Mouse (Mus musculus) embryonic stem cell, embryonic (primary cell): ENCODE measurements at regions not wholly inside any gene's neighbourhood (a gene's known extent, or its start where the extent isn't known, plus 50 kb on each side); places are given as distances from the start of the nearest gene placed in this dataset.

Source experiments
- CTCF ChIA-PET, 4 experiments: fragments of 300-600 bp in 2 of 4; fragments of 350-600 bp in 2 of 4; sonication (Branson Sonifier 250); formaldehyde crosslinking; loops; one replicate each; lab custom pipeline; 2022; ENCODE audit warnings: inconsistent platforms in 2 of 4; lab: Charles Lee
- POLR2A ChIA-PET, 4 experiments: fragments of 300-600 bp in 2 of 4; fragments of 350-600 bp in 2 of 4; sonication (Branson Sonifier 250); formaldehyde crosslinking; loops; one replicate each; lab custom pipeline; 2022; ENCODE audit warnings: antibody characterized with exemption in 4 of 4, inconsistent platforms in 1 of 4; lab: Charles Lee

DNA sequence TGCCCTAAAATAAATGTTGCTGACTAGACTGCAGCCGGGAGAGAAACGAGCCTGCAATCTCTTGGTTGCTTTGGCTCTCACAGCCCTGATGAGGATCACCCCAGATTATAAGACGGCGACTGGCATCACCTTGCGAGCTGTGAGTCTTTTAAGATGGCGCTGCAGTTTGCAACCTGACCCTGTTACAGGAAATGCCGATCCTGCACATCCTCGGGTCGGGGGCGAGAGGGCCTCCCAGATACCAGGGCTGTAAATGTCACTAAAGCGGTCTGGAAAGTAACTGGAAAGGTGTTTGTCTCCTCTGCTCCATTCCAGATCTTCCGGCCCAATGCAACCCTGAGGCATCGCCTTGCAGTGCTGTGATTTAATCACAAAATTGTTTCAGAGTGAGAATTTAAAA is 53.4 kb downstream of the Cartpt start:
- POLR2A ChIA-PET, result no interaction called here
- CTCF ChIA-PET, result interaction anchor here in 1 of 4 experiments (0.6 kb wide), 1 partner anchor 12 kb away, joined by 3 read pairs; no protein-coding TSS in a partner anchor

DNA sequence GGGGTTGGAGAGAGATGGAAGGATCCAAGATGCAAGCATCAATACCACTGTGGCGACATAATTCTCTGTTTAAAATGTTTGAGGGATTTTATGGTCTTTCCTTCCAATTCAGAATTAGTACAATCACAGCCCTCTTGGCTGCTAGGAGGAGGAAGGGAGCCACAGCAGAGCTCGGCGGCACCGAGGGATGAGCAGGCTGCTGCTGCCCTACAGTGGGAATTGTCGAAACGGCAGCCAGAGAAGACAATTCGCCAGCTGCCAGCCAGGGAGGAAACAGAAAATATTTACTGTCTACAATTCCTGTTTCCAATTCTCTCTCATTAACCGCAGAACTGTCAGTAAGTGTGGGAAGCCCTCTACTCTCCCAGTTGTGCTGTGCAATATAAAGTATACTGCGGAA is 58.3 kb downstream of the Cartpt start:
- POLR2A ChIA-PET, result no interaction called here
- CTCF ChIA-PET, result interaction anchor here in 3 of 4 experiments (0.5 to 1.4 kb wide), 7 partner anchors 17 to 490 kb away, joined by 3 to 5 read pairs (median 3); no protein-coding TSS in a partner anchor

DNA sequence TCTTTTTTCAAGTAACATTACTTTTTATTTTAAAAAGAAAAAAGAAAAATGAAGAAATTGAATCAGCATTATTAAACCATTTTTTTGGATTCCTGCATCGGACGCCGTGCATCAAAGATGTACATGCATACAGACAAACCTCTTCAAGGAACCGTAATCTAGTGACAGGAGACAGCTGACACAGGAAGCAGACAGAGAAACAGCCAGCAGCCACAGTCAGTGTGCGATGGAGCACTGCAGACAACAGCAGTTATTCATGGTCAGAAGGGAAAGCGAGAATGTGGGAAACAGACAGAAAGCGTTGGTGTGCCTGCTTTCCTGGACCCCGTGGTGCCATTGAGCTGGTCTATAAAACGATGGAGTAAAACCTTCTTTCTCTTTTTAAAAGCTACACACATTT is 61.4 kb downstream of the Cartpt start:
- POLR2A ChIA-PET, result no interaction called here

DNA sequence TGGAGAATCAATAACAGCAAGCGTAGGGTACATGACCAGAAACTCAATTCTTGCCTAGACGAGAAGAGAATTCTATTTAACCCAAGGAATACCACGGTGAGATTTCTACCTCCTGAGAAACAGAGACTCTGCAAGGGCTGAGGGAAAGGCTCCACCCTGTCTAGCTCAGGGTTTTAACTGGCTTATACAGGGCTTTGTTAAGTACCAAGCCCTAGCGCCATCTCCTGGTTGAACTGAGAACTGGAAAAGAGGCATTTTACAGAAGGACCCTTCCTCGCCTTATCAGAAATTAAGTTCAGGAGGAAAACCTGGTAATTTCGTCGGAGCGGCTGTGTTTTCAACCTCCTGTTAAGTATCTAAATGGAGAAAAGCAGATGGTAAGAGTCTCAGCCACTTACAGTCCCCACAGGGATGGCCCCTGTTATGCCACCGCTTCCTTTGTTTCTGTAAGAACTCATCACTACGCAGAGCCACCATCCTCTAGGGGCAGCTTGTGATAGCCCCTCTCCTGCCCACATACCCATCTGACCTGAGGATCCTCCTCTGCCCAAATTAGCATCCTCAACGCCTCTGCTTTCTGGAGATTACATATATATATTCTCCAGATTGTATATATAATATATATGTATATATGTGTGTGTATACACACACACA is 63.0 kb downstream of the Cartpt start:
- CTCF ChIA-PET, result interaction anchor here (0.5 to 2.2 kb wide), 29 partner anchors 9 to 955 kb away, joined by 3 to 19 read pairs (median 3); no protein-coding TSS in a partner anchor
- POLR2A ChIA-PET, result interaction anchor here in 2 of 4 experiments (0.5 to 1.3 kb wide), 4 partner anchors 462 to 614 kb away, joined by 3 to 4 read pairs (median 3); no protein-coding TSS in a partner anchor

More for the DNA sequence above, 61.4 kb downstream of the Cartpt start:
- CTCF ChIA-PET, result interaction anchor here in 2 of 4 experiments (1.5 to 2.0 kb wide), 2 partner anchors 10 to 464 kb away, joined by 4 to 5 read pairs; no protein-coding TSS in a partner anchor

DNA sequence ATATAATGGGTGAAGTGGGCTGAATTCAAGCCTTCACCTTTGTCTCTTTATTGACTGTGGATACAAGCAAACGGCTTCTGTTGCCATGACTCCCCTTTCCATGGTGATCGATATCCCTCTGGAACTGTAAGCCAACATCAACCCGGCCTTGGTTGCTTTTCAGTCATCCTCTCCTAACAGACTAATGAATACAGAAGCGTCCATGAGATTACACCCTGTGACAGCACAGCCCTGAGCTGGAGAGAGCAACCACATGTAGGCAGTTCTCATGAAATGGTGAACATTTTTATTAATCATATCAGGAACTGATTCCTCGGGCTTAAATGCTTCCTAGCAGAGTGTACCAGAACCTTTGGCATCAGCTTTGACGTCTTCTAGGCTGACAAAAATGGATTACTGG is 63.7 kb downstream of the Cartpt start:
- ChIA-PET CTCF (interaction anchor here (0.5 to 2.2 kb wide), 28 partner anchors 8 to 954 kb away, joined by 3 to 19 read pairs (median 3); no protein-coding TSS in a partner anchor), POLR2A (interaction anchor here in 2 of 4 experiments (0.7 to 1.3 kb wide), 3 partner anchors 462 to 483 kb away, joined by 3 to 4 read pairs (median 3); no protein-coding TSS in a partner anchor)

DNA sequence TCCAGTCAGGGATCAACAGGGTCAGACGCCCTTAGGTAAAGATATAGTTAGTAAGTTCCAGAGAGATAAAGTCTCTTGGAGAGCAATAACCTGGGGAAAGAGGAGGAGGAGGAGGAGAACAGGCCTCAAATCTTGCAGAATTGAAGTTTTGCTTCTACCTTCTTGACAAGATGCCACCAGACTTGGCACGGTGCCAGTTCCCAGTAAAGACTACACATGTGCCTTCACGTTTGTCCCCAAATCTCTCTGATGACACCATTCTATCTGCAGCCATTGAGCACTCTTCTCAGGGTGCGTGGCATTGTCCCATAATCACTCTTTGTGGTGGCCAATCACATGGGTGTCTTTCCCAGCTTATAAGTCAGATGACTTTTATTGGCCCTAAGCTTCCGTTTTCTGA is 64.3 kb downstream of the Cartpt start:
- POLR2A ChIA-PET, result interaction anchor here in 1 of 4 experiments (0.6 to 1.0 kb wide), 2 partner anchors 451 to 482 kb away, joined by 3 read pairs; no protein-coding TSS in a partner anchor
- CTCF ChIA-PET, result interaction anchor here in 2 of 4 experiments (0.7 to 2.2 kb wide), 3 partner anchors 461 to 483 kb away, joined by 3 to 19 read pairs (median 17); no protein-coding TSS in a partner anchor

DNA sequence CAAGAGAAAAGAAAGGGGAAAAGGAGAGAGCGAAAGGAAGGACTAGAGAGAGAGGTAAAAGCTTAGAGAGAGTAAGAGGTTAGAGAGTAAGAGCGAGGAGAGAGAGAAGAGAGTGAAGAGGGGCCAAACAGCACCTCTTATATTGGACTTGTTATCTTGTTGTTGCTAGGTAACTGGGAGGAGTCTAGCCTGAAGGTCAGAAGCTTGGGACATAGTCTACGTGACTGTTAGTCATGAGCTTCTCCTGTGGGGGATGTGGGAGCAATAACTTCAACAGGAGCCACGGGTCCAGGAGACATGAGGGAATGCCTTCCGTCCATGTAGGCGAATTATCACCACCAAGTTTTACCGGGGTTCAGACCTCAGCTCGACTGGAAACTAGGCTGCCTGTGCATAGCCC is 65.4 kb downstream of the Cartpt start:
- ChIA-PET CTCF (no interaction called here), POLR2A (no interaction called here)

DNA sequence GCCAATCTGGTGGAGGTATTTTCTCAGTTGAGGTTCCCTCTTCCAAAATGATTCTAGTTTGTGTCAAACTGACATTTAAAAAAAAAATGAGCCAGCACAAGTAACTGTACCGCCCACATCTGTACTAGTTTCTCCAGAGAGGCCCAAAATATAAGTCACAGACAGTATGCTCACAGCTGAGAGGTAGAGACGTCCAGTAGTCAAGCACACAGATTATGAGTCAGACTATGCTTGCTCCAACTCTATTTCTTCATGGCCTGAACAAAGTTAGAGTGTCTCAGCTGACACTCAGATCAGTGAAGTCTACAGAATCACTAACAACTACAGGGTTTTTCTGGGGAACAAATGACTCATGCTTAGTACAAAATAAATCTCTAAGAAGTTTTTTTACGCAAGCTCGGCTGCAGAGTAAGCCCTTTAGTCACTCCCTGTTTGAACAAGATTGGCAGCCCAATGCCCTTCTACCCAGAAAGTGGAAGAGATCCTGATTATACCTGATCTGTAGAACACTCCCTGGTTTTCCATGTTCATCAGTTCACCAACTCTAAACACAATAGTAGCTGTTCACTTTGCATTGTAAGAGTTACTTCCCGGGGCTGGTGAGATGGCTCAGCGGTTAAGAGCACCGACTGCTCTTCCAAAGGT is 70.7 kb downstream of the Cartpt start:
- ChIA-PET CTCF (no interaction called here), POLR2A (no interaction called here)

DNA sequence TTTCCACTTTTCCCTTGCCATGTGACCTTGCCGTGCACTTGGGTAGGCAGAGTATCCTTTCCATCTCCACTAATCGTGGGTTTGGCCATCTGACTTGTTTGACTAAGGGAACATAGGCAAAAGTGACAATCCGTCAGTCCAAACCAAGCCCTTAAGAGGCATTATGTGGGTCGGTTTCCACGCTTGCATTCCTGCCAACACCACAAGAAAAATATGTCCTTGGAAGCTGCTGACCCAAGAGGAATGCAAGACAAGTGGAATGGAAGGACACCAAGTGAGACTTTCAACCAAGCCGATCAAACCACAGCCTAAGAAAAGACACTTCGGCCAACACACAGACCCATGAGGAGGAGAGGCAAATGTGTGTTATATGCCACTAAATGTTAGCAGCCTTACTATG is 73.3 kb downstream of the Cartpt start:
- POLR2A ChIA-PET, result no interaction called here
- CTCF ChIA-PET, result no interaction called here

DNA sequence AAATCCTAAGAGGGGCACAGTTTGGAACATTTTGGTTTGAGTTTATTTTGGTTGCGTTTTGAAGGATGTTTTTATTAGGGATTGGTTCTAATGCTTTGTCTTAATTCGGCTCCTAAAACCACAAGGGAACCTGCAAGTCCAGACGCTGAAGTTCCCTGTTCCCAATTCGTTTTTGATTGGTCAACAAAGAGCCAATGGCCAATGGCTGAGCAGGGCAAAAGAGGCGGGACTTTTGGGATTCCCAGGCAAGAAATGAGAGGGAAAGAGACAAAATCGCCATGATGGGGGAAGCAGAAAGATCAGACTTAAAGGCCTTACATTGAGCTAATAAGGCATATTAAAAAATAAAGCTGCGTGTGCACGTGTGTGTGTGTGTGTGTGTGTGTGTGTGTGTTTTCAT is 76.3 kb downstream of the Cartpt start:
- ChIA-PET POLR2A (interaction anchor here in 2 of 4 experiments (0.9 to 1.2 kb wide), 3 partner anchors 10 to 380 kb away, joined by 3 to 4 read pairs (median 3); no protein-coding TSS in a partner anchor), CTCF (interaction anchor here in 1 of 4 experiments (1.1 to 1.6 kb wide), 2 partner anchors 219 to 449 kb away, joined by 3 to 4 read pairs; no protein-coding TSS in a partner anchor)

DNA sequence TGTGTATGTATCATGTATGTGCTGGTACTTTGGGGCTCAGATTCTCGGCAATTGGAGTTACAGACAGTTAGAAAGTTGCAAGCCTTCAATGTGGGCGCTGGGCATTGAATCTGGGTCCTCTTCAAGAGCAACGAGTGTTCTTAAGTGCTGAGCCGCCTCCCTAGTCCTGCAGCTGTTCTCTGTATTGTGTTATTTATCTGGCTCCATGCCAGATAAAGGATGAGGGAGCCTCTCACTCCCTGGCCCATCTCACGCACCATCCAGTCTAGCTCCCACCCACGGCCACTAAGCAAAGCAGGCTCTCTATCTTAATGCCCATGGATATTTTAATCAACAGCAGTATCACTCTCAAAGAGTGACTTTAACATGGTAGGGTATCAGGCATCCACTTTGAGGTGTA is 84.2 kb downstream of the Cartpt start:
- POLR2A ChIA-PET, result no interaction called here

DNA sequence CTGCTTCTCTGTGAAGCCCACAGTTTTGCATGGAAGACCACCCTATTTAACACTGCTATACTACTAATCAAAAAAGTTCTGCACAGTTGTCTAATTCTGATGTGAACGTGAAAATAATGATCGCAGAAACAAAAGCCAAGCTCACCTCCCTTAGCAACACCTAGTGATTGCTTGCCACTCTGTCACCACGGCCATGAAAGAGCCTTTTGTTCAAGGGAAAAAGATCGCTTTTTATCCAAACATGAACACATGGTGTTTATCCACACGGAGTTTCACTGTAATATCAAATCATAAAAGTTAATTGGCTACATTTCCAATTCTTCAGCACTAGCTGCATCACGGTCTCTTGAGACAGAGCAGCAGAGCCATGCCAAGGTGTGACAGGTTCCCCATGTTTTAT is 85.1 kb downstream of the Cartpt start:
- CTCF ChIA-PET, result interaction anchor here in 1 of 4 experiments (0.6 kb wide), 1 partner anchor 315 kb away, joined by 4 read pairs; no protein-coding TSS in a partner anchor
- POLR2A ChIA-PET, result interaction anchor here in 2 of 4 experiments (0.6 to 1.5 kb wide), 3 partner anchors 9 to 497 kb away, joined by 3 to 4 read pairs (median 3); no protein-coding TSS in a partner anchor

More for the DNA sequence above, 84.2 kb downstream of the Cartpt start:
- CTCF ChIA-PET, result no interaction called here

DNA sequence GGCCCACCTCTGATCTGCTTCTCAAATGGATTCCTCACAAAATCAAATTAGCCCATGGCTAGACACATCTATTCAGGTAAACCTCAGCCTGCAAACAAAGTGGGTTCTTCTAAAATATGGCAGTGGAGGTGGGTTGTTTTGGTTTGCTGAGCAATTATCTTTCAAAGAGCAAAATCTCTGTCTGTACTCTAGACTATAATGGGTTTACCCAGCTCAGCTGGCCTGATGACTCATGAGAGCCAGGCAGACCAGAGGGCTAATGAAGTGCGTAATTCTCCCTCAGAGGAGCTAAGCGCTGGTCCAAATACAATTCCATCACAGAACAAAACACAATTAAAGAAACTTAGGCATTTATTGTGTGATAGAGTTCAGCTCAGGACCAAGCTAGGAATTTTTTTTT is 86.1 kb downstream of the Cartpt start:
- POLR2A ChIA-PET, result interaction anchor here in 2 of 4 experiments (1.2 to 1.5 kb wide), 3 partner anchors 9 to 55 kb away, joined by 3 to 4 read pairs (median 3); no protein-coding TSS in a partner anchor
- CTCF ChIA-PET, result no interaction called here

DNA sequence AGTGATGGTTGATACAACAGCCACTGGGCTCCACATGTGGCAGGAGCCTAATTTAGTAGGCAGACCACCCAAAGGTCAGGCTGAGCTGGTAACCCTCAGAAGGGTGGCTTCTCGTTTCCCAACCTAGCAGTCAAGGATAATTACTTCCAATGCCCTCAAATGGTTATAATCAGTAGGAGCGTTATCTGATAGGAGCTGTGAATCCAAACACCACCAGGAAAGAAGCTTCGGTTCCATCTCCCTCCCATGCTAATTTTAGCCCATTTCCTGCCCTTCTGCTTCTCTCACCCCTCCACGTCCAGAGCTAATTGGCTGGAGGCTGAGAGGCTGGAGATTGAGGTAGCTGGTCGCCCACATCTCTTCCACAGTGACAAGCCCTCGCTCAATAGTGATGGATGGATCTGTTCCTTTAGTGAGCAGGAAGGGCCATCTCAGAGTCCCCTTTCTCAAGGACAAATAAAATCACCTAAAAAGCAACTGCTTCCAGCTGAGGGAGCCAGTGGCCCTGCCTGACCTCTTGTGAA is 86.8 kb downstream of the Cartpt start:
- POLR2A ChIA-PET, result interaction anchor here in 2 of 4 experiments (1.3 to 1.5 kb wide), 2 partner anchors 9 to 10 kb away, joined by 3 to 4 read pairs; no protein-coding TSS in a partner anchor
- CTCF ChIA-PET, result interaction anchor here in 1 of 4 experiments (1.2 kb wide), 1 partner anchor 24 kb away, joined by 4 read pairs; no protein-coding TSS in a partner anchor

DNA sequence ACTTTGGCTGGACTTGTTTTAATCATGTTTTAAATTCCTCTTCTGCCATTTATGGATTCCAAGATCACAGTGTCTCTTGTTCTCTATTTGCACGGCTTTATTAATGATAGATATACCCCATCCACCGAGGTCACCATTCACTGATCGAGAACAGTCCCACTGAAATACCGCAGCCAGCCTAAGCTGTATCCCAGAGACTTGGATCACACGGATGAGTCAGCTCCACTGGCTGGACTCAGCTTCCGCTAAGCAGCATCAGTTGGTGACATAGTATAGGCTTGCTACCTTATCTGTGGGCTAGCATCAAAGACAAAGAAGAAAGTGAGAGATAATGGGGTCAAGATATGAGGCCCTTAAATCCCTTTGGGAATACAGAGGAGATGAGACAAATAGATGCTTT is 106.4 kb downstream of the Cartpt start:
- POLR2A ChIA-PET, result interaction anchor here in 1 of 4 experiments (1.8 kb wide), 1 partner anchor 8 kb away, joined by 5 read pairs; no protein-coding TSS in a partner anchor
- CTCF ChIA-PET, result no interaction called here

DNA sequence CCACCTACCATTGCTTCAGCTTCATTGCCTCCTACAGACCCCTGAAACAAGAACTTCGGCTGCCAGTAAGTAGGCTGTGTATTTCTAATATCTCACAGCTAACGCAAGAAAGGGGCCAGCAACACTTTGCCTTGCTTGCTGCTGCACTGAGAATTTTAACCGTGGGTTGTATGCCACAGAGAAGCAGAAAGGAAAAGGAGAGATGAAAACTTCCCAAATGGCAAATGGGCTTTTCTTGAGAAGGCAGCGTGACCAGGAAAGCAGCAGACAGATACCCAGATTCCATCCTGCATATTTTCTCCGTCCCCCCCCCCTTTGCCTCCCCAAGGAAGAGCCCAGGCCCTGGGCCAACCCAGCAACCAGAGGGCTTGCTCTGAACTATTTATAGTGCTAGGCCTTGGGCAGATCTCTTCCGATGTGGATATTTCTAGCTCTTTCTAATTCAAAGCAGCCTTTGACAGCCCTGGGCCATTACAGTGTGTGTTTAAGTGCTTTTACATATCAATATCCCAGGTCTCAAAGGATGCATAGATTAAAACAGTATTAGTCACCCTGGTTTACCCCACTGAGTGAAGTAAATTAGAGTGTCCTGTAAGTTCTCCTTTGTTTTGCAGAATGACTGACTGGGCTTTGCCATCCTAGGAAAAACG is 107.0 kb downstream of the Cartpt start:
- ChIA-PET CTCF (no interaction called here), POLR2A (no interaction called here)

DNA sequence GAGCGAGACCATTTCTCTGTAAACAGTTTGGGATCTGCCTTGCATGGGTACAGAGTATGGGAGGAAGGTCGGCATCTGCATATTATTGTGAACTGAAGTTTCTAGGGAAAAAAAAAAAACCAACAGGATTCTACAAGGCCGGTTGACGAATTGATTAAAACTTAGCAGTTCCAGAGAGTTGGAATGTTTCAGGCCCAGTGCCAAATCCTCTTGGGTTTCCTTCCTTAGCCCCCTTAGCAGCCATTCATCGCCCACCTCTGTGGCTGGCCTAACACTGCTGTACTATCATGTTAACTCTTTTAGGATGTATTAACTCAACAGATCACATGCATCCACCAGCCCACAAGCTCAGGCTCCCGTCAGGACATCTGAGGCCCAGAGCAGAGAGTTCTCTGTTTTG is 107.9 kb downstream of the Cartpt start:
- ChIA-PET POLR2A (no interaction called here), CTCF (no interaction called here)

DNA sequence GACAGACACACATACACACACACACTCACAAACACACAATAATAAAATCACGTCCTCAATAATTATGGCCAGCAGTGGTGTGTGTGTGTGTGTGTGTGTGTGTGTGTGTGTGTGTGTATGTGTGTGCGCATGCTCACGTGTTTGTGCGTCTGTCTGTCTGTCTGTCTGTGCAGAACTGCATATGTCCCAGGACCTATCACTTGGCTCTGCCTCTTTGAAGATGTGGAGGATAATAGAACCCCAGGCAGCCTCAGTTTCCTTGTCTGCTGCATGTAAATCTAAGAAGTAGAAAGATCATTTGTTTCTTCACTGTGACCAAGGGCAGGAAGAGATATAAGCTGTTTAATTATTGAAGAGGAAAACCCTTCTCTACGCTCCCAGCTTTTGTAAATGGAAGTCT is 109.9 kb downstream of the Cartpt start:
- ChIA-PET CTCF (interaction anchor here in 1 of 4 experiments (1.0 kb wide), 1 partner anchor 438 kb away, joined by 3 read pairs; no protein-coding TSS in a partner anchor), POLR2A (interaction anchor here in 1 of 4 experiments (0.6 kb wide), 1 partner anchor 361 kb away, joined by 4 read pairs; no protein-coding TSS in a partner anchor)
